Mouse (Mus musculus) A20 (cell line): ENCODE measurements around the gene Ss18l1.

Experiments used
- DNase-seq: peaks from one replicate; pipeline ENCODE4 v3.0.0-alpha.2; 2011; ENCODE audit warnings: low read depth, low spot score

The Ss18l1 gene

GRCm38 (mm10) chr2:180117485-180118194 lies 75.3 kb downstream of the Ss18l1 start:
- DNase-seq = no peak

GRCm38 (mm10) chr2:180118661-180119438 lies 76.5 kb downstream of the Ss18l1 start, which contains the start of gene Osbpl2:
Gene Osbpl2, plus strand, starts transcription at chr2:180119306.
- DNase-seq = peak; percentile 99
